Mouse (Mus musculus) bone marrow, adult 2 months (tissue): ENCODE results near the gene Atg2a.
"Not testable (repeated sequence)": the region's sequence is repeated elsewhere in the genome, so short reads cannot be mapped to it uniquely, and the experiment has no call there.

Source experiments
- CTCF ChIP-seq: fragments of 200-500 bp; IDR thresholded peaks from 2 replicates; pipeline ENCODE4 v1.5.1; 2011; ENCODE audit warnings: low read length, control low read depth; ENCODE audit not compliant: control insufficient read depth, insufficient read depth
- POLR2A ChIP-seq: fragments of 200-500 bp; IDR thresholded peaks from 2 replicates; pipeline ENCODE4 v1.6.1; 2011; ENCODE audit warnings: low read depth, mild to moderate bottlenecking, control low read depth, low read length, borderline replicate concordance; ENCODE audit not compliant: control insufficient read depth

GRCm38 (mm10) chr19:6311783-6312182 lies 70.3 kb downstream of the Atg2a start:
- not testable (repeated sequence) for TF ChIP-seq POLR2A, CTCF
